Mouse (Mus musculus): ENCODE results near the gene Akt1s1. TPM values are rescaled to one million over a fixed set of nuclear protein-coding genes. Genes with fewer than 3 reads are reported as not detected.

The Akt1s1 gene
- polyA plus RNA-seq, 1 experiment from 2014 or later: 63.4 TPM

DNA sequence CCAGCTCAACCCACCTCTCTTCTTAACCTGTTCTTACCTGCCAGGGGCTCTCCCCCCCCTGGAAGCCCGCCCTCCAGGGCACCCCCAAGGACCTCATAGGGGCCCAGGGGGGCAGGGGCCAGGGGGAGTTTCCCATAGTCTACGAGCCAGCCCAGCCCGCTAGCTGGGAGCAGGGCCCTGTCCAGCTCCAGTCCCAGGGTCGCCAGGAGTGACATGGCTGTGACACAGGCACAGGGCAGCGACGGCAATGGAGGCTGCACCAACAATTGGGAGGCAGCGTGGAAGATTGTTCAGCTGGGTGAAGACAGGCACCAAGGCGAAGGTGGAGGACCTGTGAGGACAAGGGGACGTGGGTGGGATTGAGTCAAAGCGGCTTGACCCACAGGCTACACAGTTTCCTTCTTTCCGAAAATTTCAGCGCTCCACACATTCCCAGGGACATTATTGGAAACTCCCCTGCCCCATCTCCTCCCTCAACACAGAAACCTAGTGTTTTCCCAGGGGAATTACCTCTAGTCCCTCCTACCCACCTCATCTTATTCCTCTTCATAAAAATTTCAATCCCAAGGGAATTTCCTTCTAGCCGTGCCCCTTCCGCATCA is 33.7 kb upstream of the Akt1s1 start:
- DNase-seq (ENCODE audit: low spot score) (peak; percentile 29), ATAC-seq (ENCODE audit: insufficient number of reproducible peaks, low FRiP score, low TSS enrichment, low read depth) (no peak)
- Histone ChIP-seq H3K36me3 (ENCODE audit: control insufficient read depth, insufficient read depth, low read length) (peaks cover 5% of the 10 kb centered on the region; the same call in 1 of the 2 replicates), H3K9me3 (ENCODE audit: control insufficient read depth, low read length) (no peaks in the 10 kb centered on the region), H3K4me2 (ENCODE audit: low read depth, severe bottlenecking) (peak overlapping the region; percentile 90), H3K4me1 (ENCODE audit: control insufficient read depth, insufficient read depth, low read length) (peaks cover 23% of the 10 kb centered on the region), H3K27ac (replicated peaks; ENCODE audit: low read depth, low read length) (peak overlapping the region; percentile 25; the same call in 1 of the 2 replicates), H3K27me3 (ENCODE audit: control insufficient read depth, insufficient read depth, low read length) (no peaks in the 10 kb centered on the region), H3K9ac (ENCODE audit: low read length) (peak overlapping the region; percentile 97; the same call in 1 of the 2 replicates), H3K4me3 (ENCODE audit: low read depth, low read length) (peak overlapping the region; percentile 81)
- 33% methylated on average over 14 of the region's 14 CpGs for WGBS

DNA sequence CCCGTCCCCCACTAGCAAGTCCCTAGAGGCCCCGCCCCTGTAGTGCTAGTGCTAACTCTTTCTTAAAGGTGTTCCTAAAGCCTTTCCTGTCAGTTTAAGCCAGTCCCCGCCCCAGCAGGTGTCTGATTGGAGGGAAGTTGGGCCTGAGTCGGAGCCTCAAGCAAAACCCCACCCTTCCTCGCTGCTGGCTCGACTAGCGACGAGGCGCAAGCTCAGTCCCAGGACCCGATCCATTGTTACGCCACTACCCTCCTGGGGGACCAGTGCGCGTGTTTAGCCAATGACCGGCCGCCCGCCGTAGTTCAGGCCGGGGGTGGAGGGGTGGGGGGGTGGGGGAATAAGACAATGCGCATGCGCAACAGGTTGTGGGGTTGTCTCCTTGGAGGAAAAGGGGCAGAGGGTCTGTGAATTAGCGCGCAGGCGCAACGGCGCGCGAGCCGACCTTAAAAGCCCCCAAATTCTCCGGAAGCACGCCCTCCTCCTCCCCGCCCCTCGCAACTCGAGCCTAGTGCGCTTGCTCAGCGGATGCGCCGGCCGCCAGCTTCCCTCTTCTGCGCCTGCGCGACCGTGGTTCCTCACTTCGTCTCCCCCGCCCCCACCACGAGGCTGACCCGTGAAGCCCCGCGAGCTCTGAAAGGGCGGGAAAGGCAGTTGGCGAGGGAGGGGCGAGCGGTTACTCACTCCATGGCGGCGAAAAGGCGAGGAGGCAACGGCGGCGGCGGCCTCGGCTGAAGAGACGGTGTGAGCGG is 32.9 kb upstream of the Akt1s1 start, which contains the start of the genes Nup62 and Il4i1:
TSS of gene Nup62 (plus strand) at position 368 of the 749 bp plus-strand sequence.
TSS of gene Il4i1 (plus strand) at position 667 of the 749 bp plus-strand sequence.
- Histone ChIP-seq H3K9ac (ENCODE audit: low read length) (peak within 1 kb of the TSS; percentile 97), H3K36me3 (ENCODE audit: control insufficient read depth, insufficient read depth, low read length) (peaks cover 5% of the 10 kb centered on the region; the same call in 1 of the 2 replicates), H3K9me3 (ENCODE audit: control insufficient read depth, low read length) (no peaks in the 10 kb centered on the region), H3K27ac (replicated peaks; ENCODE audit: low read depth, low read length) (peak within 1 kb of the TSS; percentile 95), H3K4me1 (ENCODE audit: control insufficient read depth, insufficient read depth, low read length) (peaks cover 23% of the 10 kb centered on the region), H3K4me2 (ENCODE audit: low read depth, severe bottlenecking) (peak within 1 kb of the TSS; percentile 90), H3K27me3 (ENCODE audit: control insufficient read depth, insufficient read depth, low read length) (no peaks in the 10 kb centered on the region), H3K4me3 (ENCODE audit: low read depth, low read length) (peak within 1 kb of the TSS; percentile 81)
- ATAC-seq (ENCODE audit: insufficient number of reproducible peaks, low FRiP score, low TSS enrichment, low read depth) (peak; percentile 96), DNase-seq (ENCODE audit: low spot score) (peak; percentile 100)
- WGBS: under 1% methylated on average over 57 of the region's 62 CpGs

DNA sequence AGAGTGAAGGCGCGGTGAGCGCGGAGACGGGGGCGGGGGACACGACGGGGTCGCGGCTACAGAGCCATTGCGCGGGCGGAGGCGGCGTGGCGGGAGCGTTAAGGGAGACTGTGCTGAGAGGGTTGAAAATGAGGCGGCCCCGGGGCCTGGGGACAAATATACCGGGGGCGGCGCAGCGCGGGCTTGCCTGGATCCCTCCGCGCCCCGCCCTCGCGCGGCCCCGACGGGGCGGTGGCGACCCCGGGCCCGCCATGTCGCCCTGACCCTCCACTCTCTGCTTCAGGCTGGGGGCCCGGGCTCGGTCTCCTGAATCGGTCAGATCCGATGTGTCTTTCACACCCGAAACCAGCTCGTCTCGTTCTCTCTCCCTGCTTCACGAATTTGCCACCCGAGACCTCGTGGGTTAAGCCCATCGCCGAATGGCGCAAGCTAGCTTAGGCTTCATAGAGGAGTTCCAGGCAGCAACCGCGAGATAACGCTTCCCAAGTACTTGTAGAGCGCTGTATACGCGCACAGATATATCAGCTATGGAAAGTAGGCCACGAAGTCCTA is 32.2 kb upstream of the Akt1s1 start, which contains the start of gene Atf5:
TSS of gene Atf5 (minus strand) at position 189 of the 552 bp plus-strand sequence.
- H3K4me2 ChIP-seq (ENCODE audit: low read depth, severe bottlenecking): peak within 1 kb of the TSS; percentile 90
- peaks cover 23% of the 10 kb centered on the region for H3K4me1 ChIP-seq (ENCODE audit: control insufficient read depth, insufficient read depth, low read length)
- peak within 1 kb of the TSS; percentile 95 for H3K27ac ChIP-seq (replicated peaks; ENCODE audit: low read depth, low read length)
- H3K4me3 ChIP-seq (ENCODE audit: low read depth, low read length): peak within 1 kb of the TSS; percentile 81
- no peaks in the 10 kb centered on the region for H3K9me3 ChIP-seq (ENCODE audit: control insufficient read depth, low read length)
- H3K27me3 ChIP-seq (ENCODE audit: control insufficient read depth, insufficient read depth, low read length): no peaks in the 10 kb centered on the region
- under 1% methylated on average over 55 of the region's 57 CpGs for WGBS
- DNase-seq (ENCODE audit: low spot score) (no peak), ATAC-seq (ENCODE audit: insufficient number of reproducible peaks, low FRiP score, low TSS enrichment, low read depth) (peak; percentile 22; the same call in 1 of the 2 replicates)
- H3K9ac ChIP-seq (ENCODE audit: low read length): peak within 1 kb of the TSS; percentile 97
- peaks cover 5% of the 10 kb centered on the region; the same call in 1 of the 2 replicates for H3K36me3 ChIP-seq (ENCODE audit: control insufficient read depth, insufficient read depth, low read length)

- Histone ChIP-seq H3K4me1 (ENCODE audit: control insufficient read depth, insufficient read depth, low read length) (peaks cover 23% of the 10 kb centered on the region), H3K9ac (ENCODE audit: low read length) (peak overlapping the region; percentile 97), H3K27ac (replicated peaks; ENCODE audit: low read depth, low read length) (no peak overlapping the region; the same call in 1 of the 2 replicates), H3K4me2 (ENCODE audit: low read depth, severe bottlenecking) (peak overlapping the region; percentile 90), H3K9me3 (ENCODE audit: control insufficient read depth, low read length) (no peaks in the 10 kb centered on the region), H3K36me3 (ENCODE audit: control insufficient read depth, insufficient read depth, low read length) (peaks cover 5% of the 10 kb centered on the region; the same call in 1 of the 2 replicates), H3K4me3 (ENCODE audit: low read depth, low read length) (peak overlapping the region; percentile 81), H3K27me3 (ENCODE audit: control insufficient read depth, insufficient read depth, low read length) (no peaks in the 10 kb centered on the region)
- ATAC-seq (ENCODE audit: insufficient number of reproducible peaks, low FRiP score, low TSS enrichment, low read depth): no peak
- WGBS: 35% methylated on average over 3 of the region's 3 CpGs
- DNase-seq (ENCODE audit: low spot score): no peak
These were observed 31.4 kb upstream of the Akt1s1 start for GRCm38 (mm10) chr7:44817441-44817840.

GRCm38 (mm10) chr7:44818164-44818563 is 30.6 kb upstream of the Akt1s1 start:
- Histone ChIP-seq H3K36me3 (ENCODE audit: control insufficient read depth, insufficient read depth, low read length) (peaks cover 5% of the 10 kb centered on the region; the same call in 1 of the 2 replicates), H3K9me3 (ENCODE audit: control insufficient read depth, low read length) (no peaks in the 10 kb centered on the region), H3K9ac (ENCODE audit: low read length) (no peak overlapping the region), H3K27me3 (ENCODE audit: control insufficient read depth, insufficient read depth, low read length) (no peaks in the 10 kb centered on the region), H3K4me2 (ENCODE audit: low read depth, severe bottlenecking) (peak overlapping the region; percentile 90), H3K27ac (replicated peaks; ENCODE audit: low read depth, low read length) (no peak overlapping the region), H3K4me1 (ENCODE audit: control insufficient read depth, insufficient read depth, low read length) (peaks cover 23% of the 10 kb centered on the region), H3K4me3 (ENCODE audit: low read depth, low read length) (peak overlapping the region; percentile 16)
- DNase-seq (ENCODE audit: low spot score): peak; percentile 22
- 61% methylated on average over 2 of the region's 2 CpGs for whole genome bisulfite sequencing
- no peak for ATAC-seq (ENCODE audit: insufficient number of reproducible peaks, low FRiP score, low TSS enrichment, low read depth)

GRCm38 (mm10) chr7:44818751-44819235 is 30.0 kb upstream of the Akt1s1 start:
- Histone ChIP-seq H3K27me3 (ENCODE audit: control insufficient read depth, insufficient read depth, low read length) (no peaks in the 10 kb centered on the region), H3K4me2 (ENCODE audit: low read depth, severe bottlenecking) (peak overlapping the region; percentile 90), H3K4me1 (ENCODE audit: control insufficient read depth, insufficient read depth, low read length) (peaks cover 23% of the 10 kb centered on the region), H3K9me3 (ENCODE audit: control insufficient read depth, low read length) (no peaks in the 10 kb centered on the region), H3K27ac (replicated peaks; ENCODE audit: low read depth, low read length) (peak overlapping the region; percentile 17; the same call in 1 of the 2 replicates), H3K9ac (ENCODE audit: low read length) (peak overlapping the region; percentile 48; the same call in 1 of the 2 replicates), H3K36me3 (ENCODE audit: control insufficient read depth, insufficient read depth, low read length) (peaks cover 5% of the 10 kb centered on the region; the same call in 1 of the 2 replicates), H3K4me3 (ENCODE audit: low read depth, low read length) (peak overlapping the region; percentile 15)
- ATAC-seq (ENCODE audit: insufficient number of reproducible peaks, low FRiP score, low TSS enrichment, low read depth): no peak
- 59% methylated on average over 6 of the region's 6 CpGs for WGBS
- DNase-seq (ENCODE audit: low spot score): peak; percentile 22

GRCm38 (mm10) chr7:44819391-44819790 is 29.4 kb upstream of the Akt1s1 start:
- peaks cover 2% of the 10 kb centered on the region; the same call in 1 of the 2 replicates for H3K36me3 ChIP-seq (ENCODE audit: control insufficient read depth, insufficient read depth, low read length)
- WGBS: 91% methylated on average over 2 of the region's 2 CpGs
- no peak for DNase-seq (ENCODE audit: low spot score)
- H3K9me3 ChIP-seq (ENCODE audit: control insufficient read depth, low read length): no peaks in the 10 kb centered on the region
- no peak overlapping the region for H3K4me3 ChIP-seq (ENCODE audit: low read depth, low read length)
- H3K9ac ChIP-seq (ENCODE audit: low read length): no peak overlapping the region
- H3K27ac ChIP-seq (replicated peaks; ENCODE audit: low read depth, low read length): no peak overlapping the region
- peak overlapping the region; percentile 90 for H3K4me2 ChIP-seq (ENCODE audit: low read depth, severe bottlenecking)
- peaks cover 23% of the 10 kb centered on the region for H3K4me1 ChIP-seq (ENCODE audit: control insufficient read depth, insufficient read depth, low read length)
- no peak for ATAC-seq (ENCODE audit: insufficient number of reproducible peaks, low FRiP score, low TSS enrichment, low read depth)
- no peaks in the 10 kb centered on the region for H3K27me3 ChIP-seq (ENCODE audit: control insufficient read depth, insufficient read depth, low read length)

GRCm38 (mm10) chr7:44819863-44820262 is 28.9 kb upstream of the Akt1s1 start:
- Histone ChIP-seq H3K27me3 (ENCODE audit: control insufficient read depth, insufficient read depth, low read length) (no peaks in the 10 kb centered on the region), H3K9ac (ENCODE audit: low read length) (no peak overlapping the region), H3K4me2 (ENCODE audit: low read depth, severe bottlenecking) (no peak overlapping the region), H3K4me1 (ENCODE audit: control insufficient read depth, insufficient read depth, low read length) (peaks cover 23% of the 10 kb centered on the region), H3K4me3 (ENCODE audit: low read depth, low read length) (no peak overlapping the region), H3K9me3 (ENCODE audit: control insufficient read depth, low read length) (no peaks in the 10 kb centered on the region), H3K36me3 (ENCODE audit: control insufficient read depth, insufficient read depth, low read length) (peaks cover 2% of the 10 kb centered on the region; the same call in 1 of the 2 replicates), H3K27ac (replicated peaks; ENCODE audit: low read depth, low read length) (no peak overlapping the region)
- 75% methylated on average over 5 of the region's 5 CpGs for WGBS
- no peak for DNase-seq (ENCODE audit: low spot score)
- ATAC-seq (ENCODE audit: insufficient number of reproducible peaks, low FRiP score, low TSS enrichment, low read depth): no peak
